Mouse (Mus musculus) MEL (cell line): ENCODE results near the gene N4bp2l1. TPM values are rescaled to one million over a fixed set of nuclear protein-coding genes. Genes with fewer than 3 reads are reported as not detected.

ENCODE experiments used
- DNase-seq: peaks from one replicate; pipeline ENCODE4 v3.0.0; 2011; ENCODE audit warnings: low read depth, low spot score
- H3K27ac ChIP-seq: 2 replicates; pipeline ENCODE4 v1.5.1; 2012; ENCODE audit warnings: low read depth, mild to moderate bottlenecking, control low read depth, low read length, moderate library complexity; ENCODE audit not compliant: control insufficient read depth
- H3K27me3 ChIP-seq, 2 experiments: fragments of 150-350 bp in 1 of 2; sonication (generic) in 1 of 2; 2 replicates each; pipeline ENCODE4 v1.6.1; 2012; ENCODE audit warnings: low read length in 2 of 2, mild to moderate bottlenecking in 2 of 2, improper control_type of control experiment in 1 of 2, moderate library complexity in 1 of 2; ENCODE audit not compliant: insufficient read depth in 2 of 2, control insufficient read depth in 1 of 2
- H3K36me3 ChIP-seq, 2 experiments: 2 replicates each; pipeline ENCODE4 v1.6.1; 2012 to 2014; ENCODE audit warnings: low read length in 2 of 2, improper control_type of control experiment in 1 of 2, inconsistent platforms in 1 of 2, mild to moderate bottlenecking in 1 of 2; ENCODE audit not compliant: insufficient read depth in 2 of 2, control insufficient read depth in 1 of 2
- H3K4me1 ChIP-seq, 2 experiments: fragments of 150-350 bp in 1 of 2; sonication (generic) in 1 of 2; 2 replicates each; pipeline ENCODE4 v1.6.1; 2012; ENCODE audit warnings: low read length in 2 of 2, improper control_type of control experiment in 1 of 2, mild to moderate bottlenecking in 1 of 2; ENCODE audit not compliant: insufficient read depth in 2 of 2, control insufficient read depth in 1 of 2
- H3K4me3 ChIP-seq, 2 experiments: fragments of 150-350 bp in 1 of 2; sonication (generic) in 1 of 2; 2 replicates each; pipeline ENCODE4 v1.5.1; 2012; ENCODE audit warnings: low read depth in 2 of 2, low read length in 2 of 2, mild to moderate bottlenecking in 2 of 2, moderate library complexity in 2 of 2, control low read depth in 1 of 2, improper control_type of control experiment in 1 of 2; ENCODE audit not compliant: control insufficient read depth in 1 of 2, insufficient read depth in 1 of 2
- H3K79me2 ChIP-seq: 2 replicates; pipeline ENCODE4 v1.6.1; 2012; ENCODE audit warnings: mild to moderate bottlenecking, low read length, moderate library complexity; ENCODE audit not compliant: control insufficient read depth, poor library complexity, insufficient read depth
- H3K9ac ChIP-seq: 2 replicates; pipeline ENCODE4 v1.6.1; 2012; ENCODE audit warnings: low read depth, mild to moderate bottlenecking, control low read depth, low read length, moderate library complexity; ENCODE audit not compliant: control insufficient read depth, poor library complexity, severe bottlenecking
- H3K9me3 ChIP-seq: fragments of 150-350 bp; sonication (generic); replicated peaks from 2 replicates; pipeline ENCODE4 v1.6.1; 2012; ENCODE audit warnings: mild to moderate bottlenecking, low read length, improper control_type of control experiment, moderate library complexity; ENCODE audit not compliant: insufficient read depth
- CTCF ChIP-seq, 3 experiments: IDR thresholded peaks in 2 of 3; conservative IDR thresholded peaks in 1 of 3; 2 replicates each; pipeline ENCODE4 v1.5.1; 2011 to 2012; ENCODE audit warnings: low read length in 3 of 3, low read depth in 2 of 3, mild to moderate bottlenecking in 2 of 3, improper control_type of control experiment in 1 of 3, inconsistent platforms in 1 of 3, mixed read lengths in 1 of 3, moderate library complexity in 1 of 3; ENCODE audit not compliant: control insufficient read depth in 1 of 3, insufficient read depth in 1 of 3, poor library complexity in 1 of 3, severe bottlenecking in 1 of 3
- GATA1 ChIP-seq: IDR thresholded peaks from 2 replicates; pipeline ENCODE4 v1.6.1; 2011; ENCODE audit warnings: low read depth, low read length, improper control_type of control experiment
- KAT2A ChIP-seq: conservative IDR thresholded peaks from 2 replicates; pipeline ENCODE4 v1.6.1; 2012; ENCODE audit warnings: low read depth, low read length, improper control_type of control experiment, inconsistent platforms
- MAFK ChIP-seq: IDR thresholded peaks from 2 replicates; pipeline ENCODE4 v1.6.1; 2011; ENCODE audit warnings: low read depth, mild to moderate bottlenecking, low read length, improper control_type of control experiment, borderline replicate concordance
- MAX ChIP-seq: IDR thresholded peaks from 2 replicates; pipeline ENCODE4 v1.6.1; 2011; ENCODE audit warnings: low read length, improper control_type of control experiment
- MEF2A ChIP-seq: IDR thresholded peaks from 2 replicates; pipeline ENCODE4 v1.6.1; 2014; ENCODE audit warnings: low read depth, mild to moderate bottlenecking, inconsistent platforms, low read length, improper control_type of control experiment; ENCODE audit not compliant: poor library complexity, insufficient replicate concordance, severe bottlenecking; ENCODE audit errors: extremely low read depth
- POLR2A ChIP-seq, 2 experiments: IDR thresholded peaks; 2 replicates each; pipeline ENCODE4 v1.6.1; 2011 to 2012; ENCODE audit warnings: low read length in 2 of 2, mild to moderate bottlenecking in 2 of 2, control low read depth in 1 of 2, improper control_type of control experiment in 1 of 2, low read depth in 1 of 2, moderate library complexity in 1 of 2; ENCODE audit not compliant: control insufficient read depth in 1 of 2, insufficient read depth in 1 of 2, poor library complexity in 1 of 2
- POLR2AphosphoS5 ChIP-seq: IDR thresholded peaks from 2 replicates; pipeline ENCODE4 v1.6.1; 2012; ENCODE audit warnings: low read depth, borderline replicate concordance, mild to moderate bottlenecking, inconsistent platforms, low read length, moderate library complexity, mixed read lengths
- RAD21 ChIP-seq: IDR thresholded peaks from 2 replicates; pipeline ENCODE4 v1.6.1; 2011; ENCODE audit warnings: mild to moderate bottlenecking, low read depth, low read length, improper control_type of control experiment
- SMC3 ChIP-seq: IDR thresholded peaks from 2 replicates; pipeline ENCODE4 v1.6.1; 2011; ENCODE audit warnings: low read depth, low read length, improper control_type of control experiment
- USF2 ChIP-seq, 2 experiments: IDR thresholded peaks; 2 replicates each; pipeline ENCODE4 v1.6.1; 2011 to 2012; ENCODE audit warnings: improper control_type of control experiment in 2 of 2, low read length in 2 of 2, borderline replicate concordance in 1 of 2, inconsistent platforms in 1 of 2, low read depth in 1 of 2, mild to moderate bottlenecking in 1 of 2; ENCODE audit not compliant: insufficient read depth in 1 of 2
- ZC3H11A ChIP-seq: IDR thresholded peaks from 2 replicates; pipeline ENCODE4 v1.6.1; 2012; ENCODE audit warnings: low read depth, mild to moderate bottlenecking, inconsistent platforms, low read length, improper control_type of control experiment
- polyA plus RNA-seq, 2 experiments: library from polyadenylated mRNA; stranded (reverse) in 1 of 2; unstranded in 1 of 2; fragments of >175 nt in 1 of 2; fragments of >200 nt in 1 of 2; gene quantifications; 2 replicates each; pipeline versions ENCODE4 v1.2.1 to v1.2.4; 2012; ENCODE audit warnings: low replicate concordance in 2 of 2, low read depth in 1 of 2; ENCODE audit not compliant: insufficient read length in 2 of 2, insufficient read depth in 1 of 2, missing spikeins in 1 of 2
- total RNA-seq: library from RNA; depleted of rRNA; stranded (reverse); fragments of 300-350 nt; gene quantifications from 2 replicates; pipeline ENCODE4 v1.2.3, GENCODE M21; 2012

N4bp2l1 gene
- total and polyA plus RNA-seq, 3 experiments, result 2.6 to 15.0 TPM; not detected in 1

DNA sequence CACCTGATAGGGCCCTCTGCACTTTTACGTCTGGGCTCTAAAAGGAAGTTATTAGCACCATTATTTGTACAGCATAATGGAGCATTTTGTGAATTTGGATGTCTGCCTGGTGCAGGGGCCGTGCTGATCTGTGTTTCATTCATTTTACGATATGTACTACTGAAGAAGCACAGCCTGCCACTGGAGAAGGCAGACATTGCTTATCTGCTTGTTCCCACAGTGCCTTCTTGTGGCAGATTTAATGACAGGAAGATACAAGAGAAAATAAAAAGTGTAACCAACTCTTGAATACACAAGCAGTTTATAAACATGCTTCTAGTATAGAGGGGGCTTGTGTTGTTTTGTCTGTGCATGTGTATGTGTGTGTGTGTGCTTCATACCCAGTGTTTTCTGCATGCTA is 45.4 kb downstream of the N4bp2l1 start:
- DNase-seq, result peak; percentile 26
- no peak overlapping the region for H3K9ac ChIP-seq
- no peaks in the 10 kb centered on the region for H3K79me2 ChIP-seq
- no peaks in the 10 kb centered on the region for H3K9me3 ChIP-seq
- no peak overlapping the region for H3K27ac ChIP-seq
- H3K27me3 ChIP-seq, result no peaks in the 10 kb centered on the region
- H3K4me3 ChIP-seq, result no peak overlapping the region
- H3K36me3 ChIP-seq, result peaks cover 0 to 6% of the 10 kb centered on the region in 2 experiments; a peak in 1 of 4 replicates
- no peak for TF ChIP-seq USF2 (IDR thresholded peaks at IDR 0.05; ENCODE audit: borderline replicate concordance in 1 of 2, insufficient read depth in 1 of 2, low read depth in 1 of 2, low read length in 2 of 2)
- TF ChIP-seq CTCF (IDR thresholded peaks at IDR 0.05 in 2 of 3, conservative IDR thresholded peaks at IDR 0.05 in 1 of 3; ENCODE audit: control insufficient read depth in 1 of 3, insufficient read depth in 1 of 3, low read depth in 2 of 3, low read length in 3 of 3, poor library complexity in 1 of 3, severe bottlenecking in 1 of 3), result peak in 2 of 3 experiments; percentile 7 to 50; a peak in 2 of 6 replicates
- TF ChIP-seq GATA1, result peak; percentile 34; the same call in 1 of the 2 replicates
- TF ChIP-seq RAD21, result peak; percentile 37
- TF ChIP-seq MAX, result no peak
- TF ChIP-seq SMC3, result peak; percentile 51
- TF ChIP-seq POLR2A (IDR thresholded peaks at IDR 0.05; ENCODE audit: control insufficient read depth in 1 of 2, insufficient read depth in 1 of 2, low read depth in 1 of 2, low read length in 2 of 2, poor library complexity in 1 of 2), result no peak
- peak; percentile 21; the same call in 1 of the 2 replicates for TF ChIP-seq ZC3H11A
- no peaks in the 10 kb centered on the region for H3K4me1 ChIP-seq

DNA sequence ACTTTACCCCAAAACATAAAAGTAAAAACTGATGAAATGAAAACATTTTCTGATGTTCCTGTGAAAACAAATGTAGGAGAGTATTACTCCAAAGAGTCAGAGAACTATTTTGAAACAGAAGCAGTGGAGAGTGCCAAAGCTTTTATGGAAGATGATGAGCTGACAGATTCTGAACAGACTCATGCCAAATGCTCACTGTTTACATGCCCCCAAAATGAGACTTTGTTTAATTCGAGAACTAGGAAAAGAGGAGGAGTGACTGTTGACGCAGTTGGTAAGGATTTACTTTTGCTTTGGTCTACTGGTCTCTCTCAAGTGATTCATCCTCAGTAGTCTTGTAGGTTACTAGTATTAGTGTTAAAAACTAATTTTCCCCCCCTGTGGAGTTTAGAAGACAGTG is 53.8 kb downstream of the N4bp2l1 start:
- DNase-seq, result no peak
- Histone ChIP-seq H3K9me3 (no peaks in the 10 kb centered on the region), H3K36me3 (peaks cover 0 to 8% of the 10 kb centered on the region in 2 experiments; a peak in 2 of 4 replicates), H3K4me3 (no peak overlapping the region), H3K79me2 (no peaks in the 10 kb centered on the region), H3K9ac (no peak overlapping the region), H3K4me1 (no peaks in the 10 kb centered on the region), H3K27me3 (no peaks in the 10 kb centered on the region), H3K27ac (no peak overlapping the region)
- TF ChIP-seq KAT2A, result peak; percentile 42; the same call in 1 of the 2 replicates
- no peak for TF ChIP-seq MEF2A

DNA sequence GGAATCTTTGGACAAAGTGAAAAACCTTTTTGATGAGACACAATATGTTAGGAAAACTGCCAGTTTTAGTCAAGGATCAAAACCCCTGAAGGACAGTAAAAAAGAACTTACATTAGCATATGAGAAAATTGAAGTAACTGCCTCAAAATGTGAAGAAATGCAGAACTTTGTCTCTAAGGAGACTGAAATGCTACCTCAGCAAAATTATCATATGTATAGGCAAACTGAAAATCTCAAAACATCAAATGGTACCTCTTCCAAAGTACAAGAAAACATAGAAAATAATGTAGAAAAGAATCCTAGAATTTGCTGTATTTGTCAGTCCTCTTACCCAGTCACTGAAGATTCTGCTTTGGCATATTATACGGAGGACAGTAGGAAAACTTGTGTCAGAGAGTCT is 55.7 kb downstream of the N4bp2l1 start:
- DNase-seq, result no peak
- Histone ChIP-seq H3K9me3 (no peaks in the 10 kb centered on the region), H3K4me3 (no peak overlapping the region), H3K27me3 (no peaks in the 10 kb centered on the region), H3K9ac (no peak overlapping the region), H3K79me2 (no peaks in the 10 kb centered on the region), H3K36me3 (peaks cover 0 to 18% of the 10 kb centered on the region in 2 experiments; a peak in 3 of 4 replicates), H3K27ac (no peak overlapping the region), H3K4me1 (no peaks in the 10 kb centered on the region)
- TF ChIP-seq MAFK, result peak; percentile 78
- no peak for TF ChIP-seq POLR2AphosphoS5
